Comparison of ENCODE assay signal across 8 mouse cellular contexts in the genomic region with DNA sequence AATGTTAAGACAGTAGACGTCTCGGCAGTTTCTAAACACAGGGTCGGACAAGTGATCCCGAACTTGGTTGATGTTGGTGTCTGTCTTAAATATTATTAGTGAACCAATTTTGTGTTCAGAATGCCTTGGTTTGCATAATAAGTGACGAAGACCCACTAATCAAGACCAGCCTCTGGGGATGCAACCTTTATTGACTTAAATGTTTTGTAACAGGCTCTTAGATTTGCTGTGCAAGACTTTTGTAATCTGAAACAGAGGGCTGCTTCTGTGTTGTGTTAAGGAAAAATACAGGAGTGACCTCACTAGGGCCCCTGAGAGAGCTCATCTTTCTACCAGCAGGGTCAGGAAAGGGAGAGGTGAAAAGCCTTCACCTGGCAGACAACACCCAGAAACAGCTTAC.
DNase-seq lines count a peak whose midpoint lies in the region; ATAC-seq lines count a peak whose summit lies in the region.

No protein-coding gene starts in this region.

- no peaks in the 10 kb centered on the region for H3K27me3 ChIP-seq in heart, embryonic 12.5 days (replicated peaks)
- H3K27me3 ChIP-seq in hindbrain, embryonic 11.5 days (ENCODE audit: control insufficient read depth, insufficient read depth, low read length): no peaks in the 10 kb centered on the region
- H3K27me3 ChIP-seq in midbrain, embryonic 10.5 days (ENCODE audit: low read depth, poor library complexity, severe bottlenecking): no peaks in the 10 kb centered on the region

- peak overlapping the region; percentile 62 for H3K9ac ChIP-seq in heart, embryonic 12.5 days
- H3K9ac ChIP-seq in hindbrain, embryonic 11.5 days (ENCODE audit: low read depth, low read length): 0 out of 2 replicates have a peak overlapping the region, but pooled peaks have one; percentile 27

- ATAC-seq in heart, embryonic 12.5 days (ENCODE audit: insufficient number of reproducible peaks, low FRiP score): no peak
- ATAC-seq in hindbrain, embryonic 11.5 days (ENCODE audit: low FRiP score): no peak
- no peak for ATAC-seq in megakaryocyte-erythroid progenitor cell, adult 5-6 weeks (replicated peaks; ENCODE audit: low FRiP score, low TSS enrichment, poor library complexity, severe bottlenecking)

- no peak overlapping the region for H3K27ac ChIP-seq in heart, embryonic 12.5 days (ENCODE audit: poor library complexity, severe bottlenecking)
- no peak overlapping the region for H3K27ac ChIP-seq in brown adipose tissue, adult 24 weeks (replicated peaks; ENCODE audit: low read depth, low read length)
- H3K27ac ChIP-seq in hindbrain, embryonic 11.5 days (ENCODE audit: low read depth, low read length): no peak overlapping the region
- H3K27ac ChIP-seq in midbrain, embryonic 10.5 days (replicated peaks): no peak overlapping the region

- intact Hi-C loops in heart, postnatal 36 days (cut with DNase I): loop anchor here (5.0 kb wide), 2 partner anchors 239 to 384 kb away; a partner anchor contains a TSS

- peak overlapping the region; percentile 33 for H3K4me3 ChIP-seq in heart, embryonic 12.5 days
- 0 out of 2 replicates have a peak overlapping the region, but pooled peaks have one; percentile 11 for H3K4me3 ChIP-seq in brown adipose tissue, adult 24 weeks (ENCODE audit: insufficient read depth, low read depth, low read length)
- H3K4me3 ChIP-seq in hindbrain, embryonic 11.5 days (ENCODE audit: low read depth, low read length): no peak overlapping the region
- H3K4me3 ChIP-seq in midbrain, embryonic 10.5 days: peak overlapping the region; percentile 37; the same call in 1 of the 2 replicates

- peaks cover 13% of the 10 kb centered on the region for H3K4me1 ChIP-seq in heart, embryonic 12.5 days (replicated peaks)
- H3K4me1 ChIP-seq in brown adipose tissue, adult 24 weeks (ENCODE audit: control insufficient read depth, insufficient read depth, insufficient read length, low read length): no peaks in the 10 kb centered on the region
- H3K4me1 ChIP-seq in hindbrain, embryonic 11.5 days (replicated peaks; ENCODE audit: control insufficient read depth, insufficient read depth, low read length): no peaks in the 10 kb centered on the region
- H3K4me1 ChIP-seq in midbrain, embryonic 10.5 days: peaks cover 7% of the 10 kb centered on the region

- no peak for DNase-seq in heart, postnatal 36 days
- no peak for DNase-seq in hindbrain, embryonic 11.5 days (ENCODE audit: low spot score)
- no peak for DNase-seq in midbrain, embryonic 10.5 days (ENCODE audit: low spot score)
- no peak for DNase-seq in natural killer cell, adult 2 months (ENCODE audit: low spot score in 2 of 2)
- no peak for DNase-seq in right cerebral cortex, postnatal 14 days

- H3K4me2 ChIP-seq in heart, embryonic 12.5 days: peak overlapping the region; percentile 64
- H3K4me2 ChIP-seq in hindbrain, embryonic 11.5 days (replicated peaks; ENCODE audit: low read depth, low read length): no peak overlapping the region

- H3K36me3 ChIP-seq in heart, embryonic 12.5 days: no peaks in the 10 kb centered on the region
- H3K36me3 ChIP-seq in hindbrain, embryonic 11.5 days (ENCODE audit: control insufficient read depth, insufficient read depth, low read length): no peaks in the 10 kb centered on the region
- no peaks in the 10 kb centered on the region for H3K36me3 ChIP-seq in midbrain, embryonic 10.5 days

- 75% methylated on average over 5 of the region's 5 CpGs for WGBS in heart, embryonic 12.5 days
- WGBS in hindbrain, embryonic 11.5 days: 80% methylated on average over 5 of the region's 5 CpGs
- 86% methylated on average over 5 of the region's 5 CpGs for WGBS in midbrain, embryonic 10.5 days

- no peaks in the 10 kb centered on the region for H3K9me3 ChIP-seq in heart, embryonic 12.5 days (replicated peaks)
- no peaks in the 10 kb centered on the region for H3K9me3 ChIP-seq in hindbrain, embryonic 11.5 days (ENCODE audit: control insufficient read depth, low read length)
- H3K9me3 ChIP-seq in midbrain, embryonic 10.5 days (replicated peaks): no peaks in the 10 kb centered on the region
